Mouse (Mus musculus) forebrain, embryonic 12.5 days (tissue): ENCODE results near the gene Abcb8. TPM values are rescaled to one million over a fixed set of nuclear protein-coding genes. Genes with fewer than 3 reads are reported as not detected.

Experiments
- ATAC-seq: fragments of 200-750 bp; cut with Nextera tagmentation; 2 replicates; pipeline ENCODE4 v1.8.0; 2017; ENCODE audit warnings: moderate TSS enrichment; ENCODE audit not compliant: low FRiP score
- H3K27ac ChIP-seq: fragments of 300-500 bp; sonication (generic); 2 replicates; pipeline ENCODE4 v1.5.1; 2016; ENCODE audit warnings: mild to moderate bottlenecking
- H3K27me3 ChIP-seq: fragments of 300-500 bp; sonication (generic); 2 replicates; pipeline ENCODE4 v1.6.1; 2016; ENCODE audit warnings: mild to moderate bottlenecking
- H3K36me3 ChIP-seq: fragments of 300-500 bp; sonication (generic); replicated peaks from 2 replicates; pipeline ENCODE4 v1.6.1; 2016; ENCODE audit warnings: mild to moderate bottlenecking
- H3K4me1 ChIP-seq: fragments of 300-500 bp; sonication (generic); 2 replicates; pipeline ENCODE4 v1.6.1; 2016
- H3K4me2 ChIP-seq: fragments of 300-500 bp; sonication (generic); 2 replicates; pipeline ENCODE4 v1.6.1; 2016; ENCODE audit warnings: mild to moderate bottlenecking, moderate library complexity
- H3K4me3 ChIP-seq: fragments of 300-500 bp; sonication (generic); replicated peaks from 2 replicates; pipeline ENCODE4 v1.5.1; 2016; ENCODE audit warnings: mild to moderate bottlenecking
- H3K9ac ChIP-seq: fragments of 300-500 bp; sonication (generic); 2 replicates; pipeline ENCODE4 v1.6.1; 2016; ENCODE audit warnings: mild to moderate bottlenecking
- H3K9me3 ChIP-seq: fragments of 300-500 bp; sonication (generic); 2 replicates; pipeline ENCODE4 v1.6.1; 2016
- WGBS: fragments of 180-500 bp; shearing (Covaris S2); methylation state at CpG from one replicate; pipeline ENCODE4 v1.1.7; 2016; 5-methylcytosine and 5-hydroxymethylcytosine counted together
- polyA plus RNA-seq: library from polyadenylated mRNA; unstranded; fragments of >200 nt; fragmentation: Nextera tagmentation; extraction: Ambion mirVana; gene quantifications from 2 replicates; pipeline ENCODE4 v1.2.1, GENCODE M21; 2016

Gene Abcb8
- 43.6 and 47.4 TPM in 2 replicates for polyA plus RNA-seq

- Histone ChIP-seq H3K27ac (peak within 1 kb of the TSS; percentile 77), H3K9ac (peak within 1 kb of the TSS; percentile 55), H3K4me3 (peak within 1 kb of the TSS; percentile 58), H3K36me3 (no peaks in the 10 kb centered on the region), H3K27me3 (peaks cover 28% of the 10 kb centered on the region), H3K4me2 (peak within 1 kb of the TSS; percentile 58), H3K9me3 (no peaks in the 10 kb centered on the region), H3K4me1 (peaks cover 12% of the 10 kb centered on the region)
- no peak for ATAC-seq
- 19% methylated on average over 7 of the region's 7 CpGs for WGBS
These were observed at the start of gene Abcb8 for GRCm38 (mm10) chr5:24393392-24393997. Gene Abcb8 (plus strand): TSS chr5:24393663.

GRCm38 (mm10) chr5:24343977-24344436 lies 49.5 kb upstream of the Abcb8 start:
- peaks cover 15% of the 10 kb centered on the region for H3K27me3 ChIP-seq
- peak overlapping the region; percentile 50 for H3K9ac ChIP-seq
- peak overlapping the region; percentile 96 for H3K27ac ChIP-seq
- ATAC-seq, result peak; percentile 73
- H3K9me3 ChIP-seq, result no peaks in the 10 kb centered on the region
- H3K36me3 ChIP-seq, result no peaks in the 10 kb centered on the region
- no peak overlapping the region for H3K4me3 ChIP-seq
- H3K4me2 ChIP-seq, result peak overlapping the region; percentile 33
- WGBS, result 4% methylated on average over 2 of the region's 2 CpGs
- H3K4me1 ChIP-seq, result peaks cover 63% of the 10 kb centered on the region

GRCm38 (mm10) chr5:24344477-24345051 lies 48.9 kb upstream of the Abcb8 start:
- Histone ChIP-seq H3K4me3 (0 out of 2 replicates have a peak overlapping the region, but pooled peaks have one; percentile 2), H3K9ac (peak overlapping the region; percentile 50), H3K4me2 (peak overlapping the region; percentile 33), H3K4me1 (peaks cover 69% of the 10 kb centered on the region), H3K9me3 (no peaks in the 10 kb centered on the region), H3K36me3 (no peaks in the 10 kb centered on the region), H3K27me3 (peaks cover 21% of the 10 kb centered on the region), H3K27ac (peak overlapping the region; percentile 96)
- WGBS, result 9% methylated on average over 12 of the region's 12 CpGs
- ATAC-seq, result peak; percentile 42

- Histone ChIP-seq H3K4me3 (no peak overlapping the region), H3K9me3 (no peaks in the 10 kb centered on the region), H3K9ac (no peak overlapping the region), H3K4me1 (peaks cover 82% of the 10 kb centered on the region), H3K4me2 (no peak overlapping the region), H3K27ac (no peak overlapping the region), H3K27me3 (peaks cover 36% of the 10 kb centered on the region), H3K36me3 (no peaks in the 10 kb centered on the region)
- ATAC-seq, result no peak
- 91% methylated on average over 7 of the region's 7 CpGs for WGBS
These were observed 47.1 kb upstream of the Abcb8 start for GRCm38 (mm10) chr5:24346313-24346712.

GRCm38 (mm10) chr5:24347186-24347875 lies 46.1 kb upstream of the Abcb8 start:
- no peak for ATAC-seq
- Histone ChIP-seq H3K27me3 (peaks cover 37% of the 10 kb centered on the region), H3K36me3 (no peaks in the 10 kb centered on the region), H3K27ac (no peak overlapping the region), H3K4me3 (no peak overlapping the region), H3K9ac (no peak overlapping the region), H3K4me2 (peak overlapping the region; percentile 99), H3K4me1 (peaks cover 78% of the 10 kb centered on the region), H3K9me3 (no peaks in the 10 kb centered on the region)
- 59% methylated on average over 7 of the region's 7 CpGs for WGBS

GRCm38 (mm10) chr5:24348128-24348527 lies 45.3 kb upstream of the Abcb8 start:
- H3K9me3 ChIP-seq, result no peaks in the 10 kb centered on the region
- H3K27ac ChIP-seq, result peak overlapping the region; percentile 66; the same call in 1 of the 2 replicates
- peak overlapping the region; percentile 62 for H3K9ac ChIP-seq
- H3K4me1 ChIP-seq, result peaks cover 78% of the 10 kb centered on the region
- peak overlapping the region; percentile 99 for H3K4me2 ChIP-seq
- H3K36me3 ChIP-seq, result no peaks in the 10 kb centered on the region
- under 1% methylated on average over 41 of the region's 41 CpGs for WGBS
- ATAC-seq, result peak; percentile 31
- peak overlapping the region; percentile 53 for H3K4me3 ChIP-seq
- peaks cover 45% of the 10 kb centered on the region for H3K27me3 ChIP-seq

- WGBS, result 0% methylated on average over 30 of the region's 30 CpGs
- ATAC-seq, result no peak
- Histone ChIP-seq H3K27me3 (peaks cover 49% of the 10 kb centered on the region), H3K9ac (peak overlapping the region; percentile 62), H3K4me1 (peaks cover 78% of the 10 kb centered on the region), H3K9me3 (no peaks in the 10 kb centered on the region), H3K27ac (peak overlapping the region; percentile 66; the same call in 1 of the 2 replicates), H3K4me3 (peak overlapping the region; percentile 53), H3K36me3 (no peaks in the 10 kb centered on the region), H3K4me2 (peak overlapping the region; percentile 99)
These were observed 44.9 kb upstream of the Abcb8 start for GRCm38 (mm10) chr5:24348546-24348945.

- H3K9me3 ChIP-seq, result no peaks in the 10 kb centered on the region
- no peaks in the 10 kb centered on the region for H3K36me3 ChIP-seq
- H3K4me2 ChIP-seq, result peak overlapping the region; percentile 98
- H3K27ac ChIP-seq, result no peak overlapping the region
- H3K4me3 ChIP-seq, result peak overlapping the region; percentile 77
- no peak for ATAC-seq
- peaks cover 71% of the 10 kb centered on the region for H3K4me1 ChIP-seq
- H3K9ac ChIP-seq, result peak overlapping the region; percentile 89; the same call in 1 of the 2 replicates
- peaks cover 58% of the 10 kb centered on the region for H3K27me3 ChIP-seq
- 55% methylated on average over 3 of the region's 3 CpGs for WGBS
These were observed 43.4 kb upstream of the Abcb8 start for GRCm38 (mm10) chr5:24350073-24350472.

- Histone ChIP-seq H3K9ac (peak overlapping the region; percentile 89), H3K4me1 (peaks cover 65% of the 10 kb centered on the region), H3K4me2 (peak overlapping the region; percentile 98), H3K27ac (peak overlapping the region; percentile 96; the same call in 1 of the 2 replicates), H3K36me3 (no peaks in the 10 kb centered on the region), H3K27me3 (peaks cover 58% of the 10 kb centered on the region), H3K4me3 (peak overlapping the region; percentile 77), H3K9me3 (no peaks in the 10 kb centered on the region)
- ATAC-seq, result no peak
- WGBS, result 35% methylated on average over 15 of the region's 15 CpGs
These were observed 42.8 kb upstream of the Abcb8 start for GRCm38 (mm10) chr5:24350531-24351250.

GRCm38 (mm10) chr5:24351278-24351677 lies 42.2 kb upstream of the Abcb8 start, which contains the start of gene Kcnh2:
Gene Kcnh2 (minus strand): TSS chr5:24351604.
- peaks cover 58% of the 10 kb centered on the region for H3K27me3 ChIP-seq
- ATAC-seq, result peak; percentile 45
- H3K4me2 ChIP-seq, result peak within 1 kb of the TSS; percentile 98
- H3K9me3 ChIP-seq, result no peaks in the 10 kb centered on the region
- H3K4me3 ChIP-seq, result peak within 1 kb of the TSS; percentile 77
- WGBS, result under 1% methylated on average over 27 of the region's 53 CpGs
- peak within 1 kb of the TSS; percentile 89 for H3K9ac ChIP-seq
- no peaks in the 10 kb centered on the region for H3K36me3 ChIP-seq
- peaks cover 63% of the 10 kb centered on the region for H3K4me1 ChIP-seq
- H3K27ac ChIP-seq, result peak within 1 kb of the TSS; percentile 96

GRCm38 (mm10) chr5:24351701-24352171 lies 41.7 kb upstream of the Abcb8 start:
- Histone ChIP-seq H3K4me3 (peak overlapping the region; percentile 77), H3K4me2 (peak overlapping the region; percentile 98), H3K9me3 (no peaks in the 10 kb centered on the region), H3K4me1 (peaks cover 63% of the 10 kb centered on the region), H3K9ac (peak overlapping the region; percentile 89), H3K36me3 (no peaks in the 10 kb centered on the region), H3K27ac (peak overlapping the region; percentile 96), H3K27me3 (peaks cover 58% of the 10 kb centered on the region)
- WGBS, result under 1% methylated on average over 40 of the region's 41 CpGs
- ATAC-seq, result peak; percentile 89
